Mouse (Mus musculus) liver, adult 2 months (tissue): ENCODE measurements around the gene Ppp1r11. TPM values are rescaled to one million over a fixed set of nuclear protein-coding genes. Genes with fewer than 3 reads are reported as not detected.

Source experiments
- DNase-seq: peaks from one replicate; pipeline ENCODE4 v3.0.0-alpha.2; 2011; ENCODE audit warnings: low read depth, low spot score; ENCODE audit errors: extremely low read depth
- H3K27ac ChIP-seq: fragments of 200-500 bp; replicated peaks from 2 replicates; pipeline ENCODE4 v1.5.1; 2012; ENCODE audit warnings: low read depth, mild to moderate bottlenecking, control low read depth, inconsistent platforms, low read length; ENCODE audit not compliant: insufficient read depth
- H3K27me3 ChIP-seq: fragments of 200-500 bp; 2 replicates; pipeline ENCODE4 v1.6.1; 2012; ENCODE audit warnings: mild to moderate bottlenecking, moderate library complexity, low read length, inconsistent platforms; ENCODE audit not compliant: control insufficient read depth, insufficient read depth
- H3K36me3 ChIP-seq: fragments of 200-500 bp; 2 replicates; pipeline ENCODE4 v1.6.1; 2012; ENCODE audit warnings: low read length, inconsistent platforms; ENCODE audit not compliant: control insufficient read depth, insufficient read depth
- H3K4me1 ChIP-seq: fragments of 200-500 bp; 2 replicates; pipeline ENCODE4 v1.6.1; 2011; ENCODE audit warnings: low read length; ENCODE audit not compliant: control insufficient read depth, insufficient read depth
- H3K4me3 ChIP-seq: fragments of 200-500 bp; 2 replicates; pipeline ENCODE4 v1.5.1; 2011; ENCODE audit warnings: low read depth, mild to moderate bottlenecking, control low read depth, low read length, moderate library complexity; ENCODE audit not compliant: insufficient read depth
- H3K79me2 ChIP-seq: fragments of 200-500 bp; 2 replicates; pipeline ENCODE4 v1.6.1; 2012; ENCODE audit warnings: inconsistent platforms, mild to moderate bottlenecking, low read length, moderate library complexity; ENCODE audit not compliant: control insufficient read depth, insufficient read depth
- H3K9ac ChIP-seq: fragments of 200-500 bp; 2 replicates; pipeline ENCODE4 v1.6.1; 2012; ENCODE audit warnings: low read depth, mild to moderate bottlenecking, control low read depth, inconsistent platforms, low read length
- CTCF ChIP-seq: fragments of 200-500 bp; IDR thresholded peaks from 2 replicates; pipeline ENCODE4 v1.5.1; 2011; ENCODE audit warnings: low read depth, low read length, control low read depth
- POLR2A ChIP-seq: fragments of 200-500 bp; IDR thresholded peaks from 2 replicates; pipeline ENCODE4 v1.6.1; 2011; ENCODE audit warnings: low read length, control low read depth; ENCODE audit not compliant: insufficient read depth; ENCODE audit errors: extremely low read depth
- WGBS: fragments of 180-500 bp; shearing (Covaris S2); methylation state at CpG from one replicate; pipeline ENCODE4 v1.1.7; 2018; 5-methylcytosine and 5-hydroxymethylcytosine counted together
- polyA plus RNA-seq: library from polyadenylated mRNA; depleted of rRNA; stranded (reverse); fragments of >200 nt; gene quantifications from 2 replicates; pipeline ENCODE4 v1.2.3, GENCODE M21; 2012
- total RNA-seq: library from RNA; depleted of rRNA; stranded (reverse); fragments of >200 nt; gene quantifications from 2 replicates; pipeline ENCODE4 v1.2.3, GENCODE M21; 2014

Ppp1r11 gene
- total and polyA plus RNA-seq, 2 experiments: 24.2 to 37.7 TPM

- WGBS: 46% methylated on average over 9 of the region's 9 CpGs
- H3K27me3 ChIP-seq: no peaks in the 10 kb centered on the region
These were observed 7.3 kb downstream of the Ppp1r11 start for GRCm38 (mm10) chr17:36944121-36944775.

GRCm38 (mm10) chr17:36943691-36944090 is 7.8 kb downstream of the Ppp1r11 start:
- no peaks in the 10 kb centered on the region for H3K27me3 ChIP-seq
- peaks cover 5% of the 10 kb centered on the region for H3K4me1 ChIP-seq
- TF ChIP-seq CTCF (no peak), POLR2A (no peak)
- peaks cover 5% of the 10 kb centered on the region; the same call in 1 of the 2 replicates for H3K79me2 ChIP-seq
- whole genome bisulfite sequencing: 35% methylated on average over 5 of the region's 5 CpGs
- DNase-seq: no peak
- no peak overlapping the region for H3K27ac ChIP-seq
- H3K36me3 ChIP-seq: peaks cover 2% of the 10 kb centered on the region; the same call in 1 of the 2 replicates
- peak overlapping the region; percentile 73 for H3K4me3 ChIP-seq
- H3K9ac ChIP-seq: peak overlapping the region; percentile 92

More at GRCm38 (mm10) chr17:36944121-36944775, 7.3 kb downstream of the Ppp1r11 start:
- DNase-seq: peak; percentile 6
- peaks cover 5% of the 10 kb centered on the region for H3K4me1 ChIP-seq
- peaks cover 4% of the 10 kb centered on the region; the same call in 1 of the 2 replicates for H3K36me3 ChIP-seq
- peak overlapping the region; percentile 73; the same call in 1 of the 2 replicates for H3K4me3 ChIP-seq
- H3K79me2 ChIP-seq: peaks cover 5% of the 10 kb centered on the region; the same call in 1 of the 2 replicates
- no peak overlapping the region for H3K27ac ChIP-seq
- TF ChIP-seq POLR2A: no peak
- peak overlapping the region; percentile 92 for H3K9ac ChIP-seq

GRCm38 (mm10) chr17:36942791-36943471 is 8.6 kb downstream of the Ppp1r11 start, which contains the start of gene Rnf39:
Gene Rnf39 (plus strand): TSS chr17:36942918.
- Histone ChIP-seq H3K4me1 (peaks cover 5% of the 10 kb centered on the region), H3K27ac (peak within 1 kb of the TSS; percentile 96), H3K36me3 (peaks cover 2% of the 10 kb centered on the region; the same call in 1 of the 2 replicates), H3K9ac (peak within 1 kb of the TSS; percentile 92), H3K27me3 (no peaks in the 10 kb centered on the region), H3K79me2 (peaks cover 5% of the 10 kb centered on the region; the same call in 1 of the 2 replicates), H3K4me3 (peak within 1 kb of the TSS; percentile 73)
- no peak for TF ChIP-seq CTCF
- peak; percentile 89 for TF ChIP-seq POLR2A
- DNase-seq: peak; percentile 90
- WGBS: 1% methylated on average over 59 of the region's 59 CpGs

- H3K79me2 ChIP-seq: peaks cover 5% of the 10 kb centered on the region; the same call in 1 of the 2 replicates
- no peaks in the 10 kb centered on the region for H3K27me3 ChIP-seq
- peaks cover 2% of the 10 kb centered on the region; the same call in 1 of the 2 replicates for H3K36me3 ChIP-seq
- peak overlapping the region; percentile 55 for H3K4me3 ChIP-seq
- TF ChIP-seq CTCF (no peak), POLR2A (no peak)
- peak overlapping the region; percentile 96 for H3K27ac ChIP-seq
- peaks cover 5% of the 10 kb centered on the region for H3K4me1 ChIP-seq
- WGBS: 12% methylated on average over 10 of the region's 10 CpGs
- H3K9ac ChIP-seq: peak overlapping the region; percentile 61
- peak; percentile 85 for DNase-seq
These were observed 9.2 kb downstream of the Ppp1r11 start for GRCm38 (mm10) chr17:36942391-36942790.

DNA sequence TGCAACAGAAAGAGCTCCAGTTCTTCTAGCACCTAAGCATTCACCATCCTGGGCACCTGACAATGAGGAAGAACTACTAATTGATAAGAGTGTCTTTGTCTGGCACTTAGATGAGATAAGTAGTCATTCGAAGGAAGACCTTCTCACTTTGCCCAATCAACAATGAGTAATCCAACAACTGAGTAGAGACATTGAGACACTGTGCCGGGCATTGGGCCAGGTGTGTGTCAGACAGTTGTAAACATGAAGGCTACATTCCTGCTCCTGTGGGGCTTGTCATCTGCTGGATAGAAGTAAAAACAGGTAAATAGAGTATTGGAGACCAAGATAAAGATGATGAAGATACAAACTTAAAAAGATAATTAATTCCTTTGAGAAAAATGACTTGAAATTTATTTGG is 13.5 kb downstream of the Ppp1r11 start:
- H3K9ac ChIP-seq: no peak overlapping the region
- no peak overlapping the region for H3K27ac ChIP-seq
- DNase-seq: peak; percentile 14
- H3K36me3 ChIP-seq: no peaks in the 10 kb centered on the region
- no peak overlapping the region for H3K4me3 ChIP-seq
- TF ChIP-seq CTCF: no peak
- TF ChIP-seq POLR2A: no peak
- no peaks in the 10 kb centered on the region for H3K27me3 ChIP-seq
- 11% methylated on average over 2 of the region's 2 CpGs for WGBS
- H3K4me1 ChIP-seq: no peaks in the 10 kb centered on the region
- H3K79me2 ChIP-seq: peaks cover 3% of the 10 kb centered on the region; the same call in 1 of the 2 replicates
